Mouse (Mus musculus) hindbrain, embryonic 16.5 days (tissue): ENCODE measurements around the gene Ankrd34c. TPM values are rescaled to one million over a fixed set of nuclear protein-coding genes. Genes with fewer than 3 reads are reported as not detected.
A peak's percentile ranks its signal among the peaks of the same experiment; 100 is the strongest.

Experiments
- ATAC-seq: fragments of 200-750 bp; cut with Nextera tagmentation; 2 replicates; pipeline ENCODE4 v1.8.0; 2017; ENCODE audit warnings: moderate TSS enrichment, moderate library complexity
- H3K27ac ChIP-seq: fragments of 300-500 bp; sonication (generic); 2 replicates; pipeline ENCODE4 v1.5.1; 2014; ENCODE audit warnings: low read depth, mild to moderate bottlenecking, control low read depth, low read length, moderate library complexity
- H3K27me3 ChIP-seq: fragments of 300-500 bp; sonication (generic); replicated peaks from 2 replicates; pipeline ENCODE4 v1.6.1; 2014; ENCODE audit warnings: low read length; ENCODE audit not compliant: control insufficient read depth, insufficient read depth
- H3K36me3 ChIP-seq: fragments of 300-500 bp; sonication (generic); 2 replicates; pipeline ENCODE4 v1.6.1; 2014; ENCODE audit warnings: mild to moderate bottlenecking, low read length, moderate library complexity, mixed read lengths; ENCODE audit not compliant: control insufficient read depth, insufficient read depth
- H3K4me1 ChIP-seq: fragments of 300-500 bp; sonication (generic); 2 replicates; pipeline ENCODE4 v1.6.1; 2014; ENCODE audit warnings: low read depth, low read length; ENCODE audit not compliant: control insufficient read depth, insufficient read depth
- H3K4me2 ChIP-seq: fragments of 300-500 bp; sonication (generic); 2 replicates; pipeline ENCODE4 v1.6.1; 2014; ENCODE audit warnings: mild to moderate bottlenecking, low read length, control low read depth, moderate library complexity
- H3K4me3 ChIP-seq: fragments of 300-500 bp; sonication (generic); 2 replicates; pipeline ENCODE4 v1.5.1; 2014; ENCODE audit warnings: mild to moderate bottlenecking, low read length, control low read depth, moderate library complexity
- H3K9ac ChIP-seq: fragments of 300-500 bp; sonication (generic); 2 replicates; pipeline ENCODE4 v1.6.1; 2014; ENCODE audit warnings: low read depth, mild to moderate bottlenecking, control low read depth, low read length, moderate library complexity
- H3K9me3 ChIP-seq: fragments of 300-500 bp; sonication (generic); 2 replicates; pipeline ENCODE4 v1.6.1; 2014; ENCODE audit warnings: mild to moderate bottlenecking, low read length, moderate library complexity; ENCODE audit not compliant: control insufficient read depth
- WGBS: fragments of 180-500 bp; shearing (Covaris S2); extraction: QIAGEN DNeasy Blood & Tissue Kit; methylation state at CpG from one replicate; pipeline ENCODE4 v1.1.7; 2014; 5-methylcytosine and 5-hydroxymethylcytosine counted together
- polyA plus RNA-seq: library from polyadenylated mRNA; unstranded; fragments of >200 nt; fragmentation: Nextera tagmentation; extraction: Ambion mirVana; gene quantifications from 2 replicates; pipeline ENCODE4 v1.2.1, GENCODE M21; 2015

The Ankrd34c gene
- polyA plus RNA-seq, 1 experiment from 2014 or later = 0.89 TPM

DNA sequence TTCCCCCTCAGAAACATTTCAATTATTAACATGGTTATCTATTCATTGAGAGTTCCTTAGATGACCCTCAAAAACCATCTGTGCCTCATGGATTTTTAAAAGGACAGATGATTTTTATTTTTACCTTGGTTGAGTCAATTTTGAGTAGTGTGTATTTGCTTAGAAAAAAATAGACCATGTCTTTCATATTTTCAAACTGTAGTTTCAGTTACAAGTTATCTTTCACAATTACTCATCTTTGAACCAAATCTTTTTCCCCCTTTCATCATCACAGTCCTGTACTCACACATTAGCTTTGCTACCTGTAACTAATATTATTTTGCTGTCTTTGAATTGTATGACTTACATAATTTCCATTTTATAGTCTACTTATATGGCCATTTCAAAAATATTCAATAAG is 1.8 kb upstream of the Ankrd34c start:
- Histone ChIP-seq H3K9ac (no peak overlapping the region), H3K9me3 (no peaks in the 10 kb centered on the region), H3K4me3 (no peak overlapping the region), H3K4me2 (no peak overlapping the region), H3K27me3 (no peaks in the 10 kb centered on the region; the same call in 1 of the 2 replicates), H3K4me1 (peaks cover 3% of the 10 kb centered on the region; the same call in 1 of the 2 replicates), H3K27ac (no peak overlapping the region), H3K36me3 (no peaks in the 10 kb centered on the region)
- no peak for ATAC-seq

GRCm38 (mm10) chr9:89737888-89738287 is 387 bp downstream of the Ankrd34c start:
- H3K4me3 ChIP-seq = peak overlapping the region; percentile 42
- peak; percentile 63 for ATAC-seq

DNA sequence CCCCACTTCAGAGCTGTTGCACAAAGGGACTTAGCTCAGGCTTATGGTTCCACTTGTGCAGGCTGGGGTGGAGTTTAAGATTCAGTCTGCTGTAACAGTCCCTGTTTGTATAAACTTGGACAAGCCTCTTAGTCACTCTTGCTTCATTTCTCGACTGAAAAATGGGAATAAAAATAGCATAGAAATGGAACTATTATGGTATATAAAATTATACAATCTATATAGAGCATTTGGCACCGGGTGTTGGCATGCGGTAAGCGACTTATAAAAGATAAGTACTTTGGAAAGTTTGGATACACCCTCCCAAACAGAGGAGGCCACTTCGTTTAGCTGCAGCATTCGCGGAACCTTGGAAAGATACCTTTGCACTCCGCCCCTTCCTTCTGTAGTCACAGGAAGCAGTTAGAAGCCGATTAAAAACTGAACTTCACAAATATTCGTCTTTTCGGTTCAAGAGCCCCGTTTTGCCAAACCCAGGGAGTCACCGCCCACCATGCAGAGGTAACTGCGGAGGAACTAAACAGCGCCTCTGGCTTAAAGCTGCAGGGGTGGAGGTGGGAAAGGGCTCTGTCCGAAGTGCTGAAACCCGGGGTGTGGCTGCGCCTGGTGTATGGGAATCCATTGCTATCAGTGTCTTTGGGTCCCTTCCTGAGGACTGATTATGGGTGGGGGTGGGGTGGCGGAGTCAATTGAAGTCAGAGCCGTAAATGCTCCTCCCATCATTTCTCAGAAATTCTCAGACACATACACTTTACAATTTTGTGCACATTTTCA is 1.2 kb downstream of the Ankrd34c start:
- H3K9ac ChIP-seq = peak overlapping the region; percentile 51; the same call in 1 of the 2 replicates
- H3K4me3 ChIP-seq = peak overlapping the region; percentile 42
- peak overlapping the region; percentile 72 for H3K4me2 ChIP-seq
- 6% methylated on average over 20 of the region's 20 CpGs for WGBS
- peak; percentile 60 for ATAC-seq
- no peak overlapping the region for H3K27ac ChIP-seq
- H3K9me3 ChIP-seq = no peaks in the 10 kb centered on the region
- peaks cover 3% of the 10 kb centered on the region; the same call in 1 of the 2 replicates for H3K4me1 ChIP-seq
- H3K36me3 ChIP-seq = no peaks in the 10 kb centered on the region
- no peaks in the 10 kb centered on the region; the same call in 1 of the 2 replicates for H3K27me3 ChIP-seq

More at GRCm38 (mm10) chr9:89737888-89738287, 387 bp downstream of the Ankrd34c start:
- 5% methylated on average over 6 of the region's 6 CpGs for WGBS
- Histone ChIP-seq H3K4me2 (peak overlapping the region; percentile 72), H3K9ac (peak overlapping the region; percentile 20; the same call in 1 of the 2 replicates), H3K4me1 (peaks cover 3% of the 10 kb centered on the region; the same call in 1 of the 2 replicates), H3K27me3 (no peaks in the 10 kb centered on the region; the same call in 1 of the 2 replicates), H3K9me3 (no peaks in the 10 kb centered on the region), H3K36me3 (no peaks in the 10 kb centered on the region), H3K27ac (no peak overlapping the region)

DNA sequence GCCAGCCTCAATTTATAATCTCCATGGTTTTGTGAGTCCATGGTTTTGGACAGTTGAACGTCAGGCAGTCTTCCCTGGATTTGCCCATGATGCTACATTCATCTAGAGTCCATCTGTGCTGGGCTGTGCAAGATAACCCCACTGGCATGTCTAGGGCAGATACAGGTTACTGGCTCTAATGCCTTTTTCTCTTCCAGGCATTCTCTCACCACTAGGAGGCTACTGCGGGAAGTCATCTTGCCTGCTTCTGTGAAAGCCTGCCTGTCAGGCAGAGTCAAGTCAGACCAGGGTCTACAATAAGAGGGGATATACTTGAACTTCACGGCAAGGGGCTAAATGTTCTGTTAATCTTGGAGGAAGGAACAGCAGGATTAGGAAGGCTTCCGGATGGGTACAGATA is 31.4 kb downstream of the Ankrd34c start:
- Histone ChIP-seq H3K9me3 (no peaks in the 10 kb centered on the region), H3K9ac (no peak overlapping the region), H3K4me3 (no peak overlapping the region), H3K27ac (no peak overlapping the region), H3K27me3 (no peaks in the 10 kb centered on the region), H3K4me1 (peaks cover 7% of the 10 kb centered on the region), H3K4me2 (no peak overlapping the region), H3K36me3 (no peaks in the 10 kb centered on the region)
- WGBS = 18% methylated on average over 4 of the region's 4 CpGs
- ATAC-seq = no peak

GRCm38 (mm10) chr9:89705197-89705533 is 33.1 kb downstream of the Ankrd34c start:
- ATAC-seq = peak; percentile 77
- Histone ChIP-seq H3K27me3 (no peaks in the 10 kb centered on the region), H3K27ac (peak overlapping the region; percentile 69), H3K4me1 (peaks cover 7% of the 10 kb centered on the region), H3K36me3 (peaks cover 4% of the 10 kb centered on the region; the same call in 1 of the 2 replicates), H3K4me3 (peak overlapping the region; percentile 77), H3K9ac (peak overlapping the region; percentile 87), H3K9me3 (no peaks in the 10 kb centered on the region), H3K4me2 (peak overlapping the region; percentile 92)
- WGBS = 10% methylated on average over 10 of the region's 10 CpGs

DNA sequence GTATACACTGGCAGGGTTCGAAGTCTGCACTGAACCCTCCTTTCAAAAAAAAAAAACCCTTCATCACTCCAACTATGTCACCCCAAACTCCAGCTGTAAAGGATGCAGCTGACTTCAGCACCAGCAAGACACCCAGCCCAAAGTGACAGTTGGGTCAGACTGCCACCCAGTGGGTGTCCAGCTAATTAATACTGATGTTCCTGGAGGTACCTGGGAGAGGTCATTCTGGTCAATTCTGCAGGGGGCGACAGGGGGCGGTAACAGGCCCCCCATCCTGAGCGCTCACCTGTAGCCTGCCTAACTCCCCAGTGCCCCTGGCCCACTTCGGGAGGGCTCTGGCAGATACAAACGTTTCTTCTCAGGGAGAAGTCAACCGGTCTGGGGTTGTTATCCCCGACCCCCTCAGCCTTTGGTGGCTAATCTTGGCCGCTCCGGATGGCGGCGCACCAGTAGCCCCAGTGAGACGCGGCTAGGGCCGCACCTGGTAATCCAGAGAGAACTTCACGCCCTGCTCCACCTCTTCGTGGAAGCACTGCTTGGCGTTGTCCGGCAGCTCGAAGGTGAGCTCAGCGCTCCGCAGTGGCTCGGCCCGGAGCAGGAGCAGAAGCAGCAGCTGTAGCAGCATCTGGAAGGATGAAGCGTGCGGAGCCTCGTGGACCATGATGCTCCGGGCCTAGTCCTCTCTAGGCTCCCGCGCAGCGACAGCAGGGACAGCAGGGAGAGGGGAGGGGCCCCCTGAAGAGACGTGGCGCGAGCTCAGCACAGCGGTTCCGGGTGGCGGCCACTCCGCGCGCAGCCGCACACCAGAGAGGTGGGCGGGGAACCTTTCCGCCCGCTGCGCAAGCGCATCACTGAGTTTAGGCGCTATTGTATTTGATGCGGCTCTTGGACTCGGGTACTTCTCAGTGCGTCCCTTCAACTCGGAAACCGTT is 33.7 kb downstream of the Ankrd34c start, which contains the start of gene Tmed3:
Tmed3 (minus strand) TSS at position 804 of the 932 bp plus-strand sequence.
- WGBS = 2% methylated on average over 52 of the region's 52 CpGs

DNA sequence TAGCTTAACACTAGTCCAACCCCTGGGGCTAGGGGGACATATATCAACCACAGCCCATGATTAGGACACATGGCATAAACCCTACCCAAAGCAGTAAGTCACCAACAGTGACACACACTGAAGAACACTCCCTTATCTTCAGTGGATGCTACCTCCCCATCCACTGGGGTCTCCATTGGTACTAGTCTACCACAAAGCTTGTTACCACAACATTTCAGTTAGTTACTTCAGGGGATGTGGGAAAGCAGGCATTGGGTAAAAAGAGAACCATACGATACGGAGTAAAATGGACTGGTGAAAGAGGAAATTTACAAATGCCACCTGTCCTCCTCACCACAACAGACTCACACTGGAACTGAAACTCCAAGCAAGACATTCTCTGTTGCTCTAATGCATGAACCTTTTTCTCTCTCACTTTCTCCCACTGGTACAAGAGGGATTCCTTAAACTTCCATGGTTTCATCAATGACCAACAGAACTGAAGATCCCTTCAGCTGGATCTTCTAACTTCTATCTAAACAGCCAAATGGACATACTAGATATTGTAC is 37.3 kb downstream of the Ankrd34c start:
- Histone ChIP-seq H3K36me3 (peaks cover 16% of the 10 kb centered on the region; the same call in 1 of the 2 replicates), H3K27ac (no peak overlapping the region), H3K4me1 (peaks cover 7% of the 10 kb centered on the region), H3K4me3 (no peak overlapping the region), H3K27me3 (no peaks in the 10 kb centered on the region), H3K9ac (no peak overlapping the region), H3K9me3 (no peaks in the 10 kb centered on the region), H3K4me2 (no peak overlapping the region)
- no peak for ATAC-seq
- WGBS = 97% methylated on average over 2 of the region's 2 CpGs

More for the DNA sequence above, 33.7 kb downstream of the Ankrd34c start, which contains the start of gene Tmed3:
- ATAC-seq = peak; percentile 99
- peaks cover 8% of the 10 kb centered on the region; the same call in 1 of the 2 replicates for H3K36me3 ChIP-seq
- peak within 1 kb of the TSS; percentile 87 for H3K9ac ChIP-seq
- peak within 1 kb of the TSS; percentile 77 for H3K4me3 ChIP-seq
- H3K4me2 ChIP-seq = peak within 1 kb of the TSS; percentile 92
- H3K9me3 ChIP-seq = no peaks in the 10 kb centered on the region
- no peaks in the 10 kb centered on the region for H3K27me3 ChIP-seq
- H3K27ac ChIP-seq = peak within 1 kb of the TSS; percentile 85
- H3K4me1 ChIP-seq = peaks cover 7% of the 10 kb centered on the region

DNA sequence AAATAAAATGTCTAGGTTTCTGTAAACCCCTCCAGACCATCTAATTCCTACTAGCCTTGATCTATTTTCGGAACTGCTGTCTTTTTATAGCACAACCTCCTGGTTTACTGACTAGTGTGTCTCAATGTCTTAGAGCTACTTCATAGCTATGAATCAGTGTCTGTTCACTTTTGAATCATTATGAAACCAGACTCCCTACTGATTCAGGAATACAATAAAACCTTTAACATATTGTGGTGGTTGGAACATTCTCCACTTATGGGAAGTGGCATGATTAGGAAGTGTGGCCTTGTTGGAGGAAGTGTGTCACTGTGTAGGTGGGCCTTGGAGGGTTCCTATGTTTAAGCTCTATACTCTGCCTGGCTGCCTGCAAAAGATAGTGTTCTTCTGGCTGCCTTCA is 43.1 kb downstream of the Ankrd34c start:
- no peaks in the 10 kb centered on the region for H3K4me1 ChIP-seq
- WGBS = 94% methylated on average over 1 of the region's 1 CpGs
- H3K27me3 ChIP-seq = no peaks in the 10 kb centered on the region
- H3K9ac ChIP-seq = no peak overlapping the region
- ATAC-seq = no peak
- H3K36me3 ChIP-seq = peaks cover 11% of the 10 kb centered on the region; the same call in 1 of the 2 replicates
- no peak overlapping the region for H3K27ac ChIP-seq
- no peak overlapping the region for H3K4me3 ChIP-seq
- H3K9me3 ChIP-seq = no peaks in the 10 kb centered on the region
- no peak overlapping the region for H3K4me2 ChIP-seq
